Mouse (Mus musculus) kidney, postnatal 25 days (tissue): Measurements from ENCODE around the gene Stk4.

Experiments used
- DNase-seq, 2 experiments: peaks; one replicate each; pipeline ENCODE4 v3.0.0; 2021; ENCODE audit warnings: mixed read lengths in 2 of 2

The Stk4 gene

GRCm38 (mm10) chr2:164128576-164129411, 58.7 kb downstream of the Stk4 start:
- no peak for DNase-seq

DNA sequence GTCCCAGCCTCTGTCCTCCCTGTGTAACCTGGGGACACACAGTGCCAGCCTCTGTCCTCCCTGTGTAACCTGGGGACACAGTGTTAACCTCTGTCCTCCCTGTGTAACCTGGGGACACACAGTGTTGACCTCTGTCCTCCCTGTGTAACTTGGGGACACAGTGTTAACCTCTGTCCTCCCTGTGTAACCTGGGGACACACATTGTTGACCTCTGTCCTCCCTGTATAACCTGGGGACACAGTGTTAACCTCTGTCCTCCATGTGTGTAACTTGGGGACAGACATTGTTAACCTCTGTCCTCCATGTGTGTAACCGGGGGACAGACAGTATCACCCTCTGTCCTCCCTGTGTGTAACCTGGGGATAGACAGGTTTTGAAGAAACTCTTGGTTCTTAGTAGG, 61.5 kb downstream of the Stk4 start:
- DNase-seq = no peak

DNA sequence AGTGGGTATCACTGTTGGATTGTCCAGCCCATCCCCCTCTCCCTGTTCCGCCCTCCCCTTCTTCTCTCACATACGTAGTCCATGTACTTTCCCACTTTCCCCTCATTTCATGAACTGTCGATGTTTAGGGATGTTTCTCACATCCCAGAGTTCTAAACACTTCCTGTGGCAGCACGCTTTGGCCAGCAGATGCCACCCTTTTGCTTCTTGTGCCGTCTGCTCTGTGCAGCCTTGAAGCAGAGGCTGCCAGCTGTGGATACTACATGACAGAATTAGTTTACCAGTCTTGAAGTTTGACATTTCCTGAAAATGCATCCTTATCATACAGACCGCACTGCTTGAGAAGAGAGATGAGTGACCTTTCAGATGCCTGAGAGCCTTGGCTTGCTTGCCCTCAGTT, 64.4 kb downstream of the Stk4 start:
- peak; percentile 40 to 48 for DNase-seq

DNA sequence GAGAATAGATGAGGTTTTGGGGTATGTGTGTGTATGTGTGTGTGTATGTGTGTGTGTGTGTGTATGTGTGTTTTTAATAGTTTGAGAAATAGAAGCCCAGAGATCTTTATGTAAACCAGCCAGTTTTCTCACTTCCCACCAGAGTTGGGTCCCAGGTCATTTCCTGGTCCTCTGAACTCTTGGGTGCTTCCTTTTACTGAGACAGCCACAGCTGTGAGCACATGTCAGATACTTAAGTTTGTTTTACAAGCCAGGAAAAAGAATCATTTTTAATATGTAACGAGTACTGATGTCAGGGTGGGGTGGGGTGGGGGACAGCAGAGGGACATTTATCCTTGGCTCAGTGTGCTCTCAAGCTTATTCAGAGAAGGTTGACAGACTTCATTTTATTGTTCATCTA, 65.2 kb downstream of the Stk4 start:
- no peak for DNase-seq

GRCm38 (mm10) chr2:164136393-164136792, 66.3 kb downstream of the Stk4 start:
- peak in 1 of 2 experiments; percentile 11 for DNase-seq

- DNase-seq = no peak
These were observed 67.6 kb downstream of the Stk4 start for GRCm38 (mm10) chr2:164137754-164138153.

- no peak for DNase-seq
These were observed 71.9 kb downstream of the Stk4 start for GRCm38 (mm10) chr2:164142021-164142420.

GRCm38 (mm10) chr2:164144025-164144424, 73.9 kb downstream of the Stk4 start:
- DNase-seq = peak; percentile 25 to 52

- peak in 1 of 2 experiments; percentile 3 for DNase-seq
These were observed 74.4 kb downstream of the Stk4 start for GRCm38 (mm10) chr2:164144541-164144940.

- no peak for DNase-seq
These were observed 76.4 kb downstream of the Stk4 start for GRCm38 (mm10) chr2:164146556-164146955.

DNA sequence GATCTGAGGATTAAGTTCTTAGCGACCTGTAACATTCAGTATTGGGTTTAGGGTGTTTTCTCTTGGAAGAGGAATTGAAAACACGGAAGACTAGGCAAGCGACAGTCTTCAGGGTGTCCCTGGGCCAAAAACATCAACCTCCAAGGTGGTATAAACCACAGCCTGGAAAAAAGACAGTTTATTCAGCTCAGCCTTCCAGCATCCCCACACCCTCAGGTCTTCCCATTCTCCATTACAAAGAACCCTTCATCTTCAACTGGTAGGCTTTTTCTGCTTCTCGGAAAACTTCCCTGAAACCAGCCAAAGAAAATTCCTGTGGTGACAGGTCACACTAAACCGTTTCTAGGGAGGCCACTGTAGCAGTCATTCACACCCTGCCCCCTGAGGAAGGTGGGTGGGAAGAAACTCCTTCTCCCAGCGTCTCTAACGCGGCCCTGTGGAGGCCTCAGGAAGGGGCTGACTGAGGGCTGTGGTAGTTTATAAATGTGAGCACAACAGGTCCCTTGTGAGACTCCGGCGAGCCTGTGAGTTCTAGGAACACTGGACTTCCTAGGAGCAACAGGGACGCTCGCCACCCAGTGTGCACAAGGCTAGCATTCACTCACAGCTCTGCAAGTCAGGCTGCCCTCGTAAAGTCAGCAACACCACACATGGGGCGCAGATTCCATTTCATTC, 80.1 kb downstream of the Stk4 start:
- no peak for DNase-seq

DNA sequence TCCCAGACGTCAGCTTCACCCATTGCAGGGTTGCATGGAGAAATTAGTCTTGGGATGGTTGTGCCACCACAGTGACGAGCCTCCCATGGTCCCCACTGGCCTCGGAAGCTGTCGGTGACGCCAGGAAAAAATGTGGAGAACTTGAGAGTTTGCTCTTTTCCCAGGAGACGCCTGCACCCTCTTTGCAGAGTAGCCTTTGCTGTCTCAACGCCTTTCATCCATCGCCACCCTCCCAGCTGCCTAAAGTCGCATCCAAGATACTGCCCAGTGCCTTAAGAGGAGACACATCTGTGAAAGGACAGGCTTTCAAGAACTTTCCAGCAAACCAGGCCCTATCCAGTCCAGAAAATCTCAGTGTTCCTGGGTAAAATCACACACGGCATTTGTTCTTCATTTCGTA, 82.2 kb downstream of the Stk4 start:
- no peak for DNase-seq

DNA sequence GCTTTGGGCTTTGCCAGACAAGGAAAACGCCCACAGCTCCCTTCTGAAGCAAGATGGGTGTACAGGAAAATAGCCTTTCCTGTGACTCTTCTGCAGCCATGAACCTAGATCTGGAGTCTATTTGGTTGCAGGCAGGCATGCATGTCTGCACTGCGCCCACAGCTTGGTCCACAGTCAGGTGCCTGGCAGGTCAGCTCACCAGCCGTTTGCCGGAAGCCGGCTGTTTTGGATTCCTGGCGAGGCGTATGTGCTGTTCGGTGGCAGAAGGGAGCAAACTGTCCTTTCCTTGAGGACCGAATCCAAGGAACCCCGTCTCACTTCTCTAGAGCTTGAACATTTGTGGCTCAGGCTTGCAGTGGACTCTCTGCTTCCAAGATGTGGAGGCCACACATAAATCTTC, 83.9 kb downstream of the Stk4 start:
- DNase-seq = no peak

DNA sequence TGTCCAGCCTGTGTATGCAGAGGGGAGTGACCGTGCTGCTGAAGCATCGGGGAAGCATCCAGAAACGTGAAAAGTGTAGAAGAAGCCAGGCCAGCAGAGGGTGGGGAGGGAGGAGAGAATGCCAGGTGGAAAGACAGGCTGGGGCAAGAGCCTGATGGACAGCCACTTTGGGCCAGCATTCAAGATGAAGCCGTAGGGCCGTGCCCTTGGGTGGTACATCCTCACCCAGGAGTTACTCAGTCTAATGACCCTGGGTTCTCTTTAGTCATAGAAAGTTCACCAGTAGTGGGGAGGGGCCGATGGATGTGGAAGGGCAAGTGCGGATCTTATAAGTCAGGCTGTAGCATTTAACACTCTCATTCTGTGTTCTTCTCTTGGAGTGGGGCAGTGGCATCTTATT, 86.0 kb downstream of the Stk4 start:
- DNase-seq = no peak

- no peak for DNase-seq
These were observed 88.7 kb downstream of the Stk4 start for GRCm38 (mm10) chr2:164158838-164159237.

DNA sequence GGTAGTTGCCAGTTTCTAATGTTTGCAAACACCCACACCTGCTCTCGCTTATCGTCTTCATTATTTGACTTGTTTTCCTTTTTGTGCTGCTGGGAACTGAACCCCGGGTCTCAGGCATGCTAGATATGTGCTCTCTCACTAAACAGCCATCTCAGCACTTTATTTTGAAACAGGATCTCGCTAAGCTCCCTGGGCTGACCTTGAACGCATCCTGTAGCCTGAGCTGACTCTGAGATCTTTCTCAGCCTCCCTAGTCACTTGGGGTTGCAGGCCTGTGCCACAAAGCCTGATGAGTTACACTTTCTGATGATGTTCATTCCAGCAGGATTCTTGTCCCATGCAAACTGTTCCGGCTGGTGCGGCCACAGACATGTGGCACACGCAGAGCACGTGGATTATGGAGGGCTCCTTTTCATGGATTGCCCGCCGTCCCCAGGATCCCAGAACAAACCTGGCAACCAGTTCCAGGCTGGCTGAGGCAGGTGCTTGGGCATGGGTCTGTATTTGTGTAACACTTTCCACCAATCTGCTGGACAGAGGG, 91.5 kb downstream of the Stk4 start:
- no peak for DNase-seq

DNA sequence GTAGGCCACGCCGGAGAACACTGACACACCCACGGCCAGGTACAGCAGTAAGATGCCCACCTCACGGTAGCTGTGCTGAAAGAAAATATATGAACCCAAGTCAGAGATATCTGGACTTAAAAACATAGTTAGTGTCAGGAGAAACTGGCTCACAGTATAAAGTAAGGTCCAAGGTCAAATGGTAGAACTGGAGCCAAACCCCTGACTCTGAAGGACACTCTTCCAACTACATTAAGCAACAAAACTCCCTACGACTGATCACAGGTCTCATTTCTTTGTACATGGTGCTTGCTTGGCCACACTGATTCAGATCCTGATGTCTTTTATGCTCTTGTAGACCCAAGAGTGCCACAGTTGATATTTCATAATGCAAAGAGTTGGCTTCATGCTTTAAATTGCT, 94.8 kb downstream of the Stk4 start:
- no peak for DNase-seq

DNA sequence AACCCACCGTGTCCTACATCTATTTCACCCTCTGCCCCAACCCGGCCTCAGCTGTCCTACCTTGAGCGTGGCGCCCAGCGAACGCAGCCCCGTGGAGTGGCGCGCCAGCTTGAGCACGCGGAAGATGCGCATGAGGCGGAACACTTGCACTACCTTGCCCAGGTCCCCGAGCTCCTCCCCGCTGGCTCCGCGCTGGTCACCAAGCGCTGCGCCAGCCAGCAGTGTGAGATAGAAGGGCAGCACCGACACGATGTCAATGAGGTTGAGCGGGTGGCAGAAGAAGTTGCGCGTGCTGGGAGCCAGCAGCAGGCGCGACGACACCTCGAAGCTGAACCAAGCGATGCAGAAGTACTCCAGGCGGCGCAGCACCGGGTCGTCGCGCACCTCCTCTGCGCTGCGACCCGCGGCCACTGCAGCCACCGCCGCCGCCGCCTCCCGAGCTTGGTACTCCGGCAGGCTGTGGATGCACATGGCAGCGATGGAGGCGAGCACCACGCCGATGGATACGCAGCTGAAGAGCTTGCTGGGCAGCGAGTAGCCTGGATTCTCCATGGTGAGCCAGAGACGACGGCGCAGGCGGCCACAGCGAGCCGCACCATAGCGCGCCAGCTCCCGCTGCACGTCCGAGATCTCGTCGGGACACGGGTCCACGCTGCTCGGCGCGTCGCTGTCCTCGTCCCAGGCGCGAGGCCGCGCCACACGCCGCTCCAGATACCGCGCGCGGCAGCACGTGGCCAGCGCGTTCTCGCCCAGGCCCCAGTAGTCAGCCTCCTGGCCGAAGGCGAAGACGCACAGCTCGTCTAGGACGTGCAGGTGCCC, 97.8 kb downstream of the Stk4 start:
- DNase-seq = no peak

GRCm38 (mm10) chr2:164168571-164168946, 98.4 kb downstream of the Stk4 start:
- no peak for DNase-seq

DNA sequence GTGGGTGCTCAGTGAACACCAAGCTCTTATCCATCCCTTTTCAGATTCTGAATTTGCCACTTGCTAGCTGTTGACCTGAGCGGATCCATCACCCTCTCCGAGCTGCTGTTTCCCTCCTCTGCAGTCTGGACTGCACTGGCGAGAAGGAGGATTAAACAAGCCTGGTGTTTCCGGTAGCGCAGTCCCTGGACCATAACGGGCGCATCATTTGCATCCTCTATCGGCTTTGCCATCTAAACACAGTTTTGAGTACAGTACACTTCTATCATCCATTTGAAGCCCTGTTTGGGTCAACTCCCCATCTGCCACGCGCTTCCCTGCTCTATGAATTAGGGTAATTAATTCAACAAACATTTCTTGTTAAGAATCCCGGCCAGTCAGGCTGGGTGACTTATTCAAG, 100.2 kb downstream of the Stk4 start:
- DNase-seq = no peak

- no peak for DNase-seq
These were observed 100.8 kb downstream of the Stk4 start, which contains the start of gene Kcns1 for GRCm38 (mm10) chr2:164170902-164171301. Kcns1 (minus strand) TSS chr2:164171113.

DNA sequence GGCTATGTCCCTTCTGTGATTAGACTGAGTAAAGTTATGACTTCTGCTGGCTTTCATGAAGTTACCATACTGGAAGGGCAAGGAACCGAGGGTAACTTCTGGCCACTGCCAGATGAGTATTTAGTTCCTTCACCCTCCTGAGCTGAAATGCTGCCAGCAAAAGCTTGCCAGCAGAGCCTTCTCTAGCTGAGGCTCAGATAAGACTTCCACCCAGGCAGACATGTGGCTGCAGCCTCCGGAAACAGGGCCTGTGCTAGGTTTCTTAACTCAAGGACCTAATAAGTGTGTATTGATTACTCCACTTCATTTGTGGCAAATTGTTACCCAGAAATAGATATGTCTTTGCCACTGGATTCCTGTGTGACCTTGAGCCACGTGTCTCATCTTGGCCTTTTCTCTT, 103.3 kb downstream of the Stk4 start:
- DNase-seq = no peak
